Mouse (Mus musculus): ENCODE measurements around the gene Kdm8. TPM values are rescaled to one million over a fixed set of nuclear protein-coding genes. Genes with fewer than 3 reads are reported as not detected.

Kdm8 gene
- polyA plus RNA-seq, 1 experiment from 2014 or later: 14.1 TPM

DNA sequence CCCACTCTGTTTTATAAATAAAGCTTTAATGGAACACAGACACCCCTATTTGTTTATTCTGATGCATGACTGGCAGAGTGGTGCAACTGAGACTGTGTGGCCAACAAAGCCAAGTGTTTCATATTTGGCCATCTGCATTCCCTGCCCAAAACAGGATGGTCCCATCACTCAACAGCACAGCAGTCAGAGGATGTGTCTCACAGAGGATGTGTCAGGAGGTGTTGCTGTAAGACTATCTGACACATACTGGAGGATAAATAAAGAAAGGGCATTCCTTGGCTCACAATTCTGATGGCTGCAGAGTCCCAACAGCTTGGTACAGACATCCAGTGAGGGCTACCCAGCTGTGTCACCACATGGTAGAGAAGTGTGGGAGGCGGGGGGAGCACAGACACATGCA is 6.2 kb downstream of the Kdm8 start:
- H3K27ac ChIP-seq (ENCODE audit: low read length): no peak overlapping the region

DNA sequence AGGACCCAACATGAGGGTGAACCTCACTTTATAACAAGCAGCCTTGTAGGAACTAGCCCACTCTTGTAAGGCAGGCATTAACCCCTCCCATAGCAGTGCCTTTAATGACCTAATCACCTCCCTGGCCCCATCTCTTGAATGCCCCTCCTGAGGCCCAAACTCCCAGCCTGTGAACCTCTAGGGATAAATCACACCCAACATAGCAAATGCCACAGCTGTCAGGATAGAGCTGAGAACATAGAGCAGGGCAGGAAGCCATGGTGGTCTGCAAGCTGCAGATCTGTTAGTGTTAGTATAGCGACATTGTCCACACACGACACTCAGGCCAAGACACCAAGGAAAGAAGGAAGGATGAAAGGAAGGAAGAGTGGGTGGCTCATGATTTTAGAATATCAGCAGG is 6.6 kb downstream of the Kdm8 start:
- Histone ChIP-seq H3K27ac (ENCODE audit: low read length) (no peak overlapping the region), H3K9ac (replicated peaks; ENCODE audit: low read length) (no peak overlapping the region), H3K9me3 (ENCODE audit: low read length) (no peaks in the 10 kb centered on the region), H3K4me1 (ENCODE audit: insufficient read depth, low read length) (no peaks in the 10 kb centered on the region), H3K27me3 (ENCODE audit: insufficient read depth, low read length) (no peaks in the 10 kb centered on the region), H3K4me2 (replicated peaks; ENCODE audit: low read depth, low read length) (no peak overlapping the region), H3K36me3 (ENCODE audit: insufficient read depth, low read length) (peaks cover 4% of the 10 kb centered on the region; the same call in 1 of the 2 replicates), H3K4me3 (ENCODE audit: low read length) (no peak overlapping the region)
- 68% methylated on average over 2 of the region's 2 CpGs for WGBS
- ATAC-seq (ENCODE audit: low FRiP score, low TSS enrichment): no peak

More for the DNA sequence above, 6.2 kb downstream of the Kdm8 start:
- no peak overlapping the region for H3K9ac ChIP-seq (replicated peaks; ENCODE audit: low read length)
- no peak for ATAC-seq (ENCODE audit: low FRiP score, low TSS enrichment)
- H3K4me2 ChIP-seq (replicated peaks; ENCODE audit: low read depth, low read length): no peak overlapping the region
- H3K4me1 ChIP-seq (ENCODE audit: insufficient read depth, low read length): peaks cover 1% of the 10 kb centered on the region
- no peak overlapping the region for H3K4me3 ChIP-seq (ENCODE audit: low read length)
- 86% methylated on average over 1 of the region's 1 CpGs for WGBS
- H3K9me3 ChIP-seq (ENCODE audit: low read length): no peaks in the 10 kb centered on the region
- no peaks in the 10 kb centered on the region for H3K27me3 ChIP-seq (ENCODE audit: insufficient read depth, low read length)
- peaks cover 4% of the 10 kb centered on the region; the same call in 1 of the 2 replicates for H3K36me3 ChIP-seq (ENCODE audit: insufficient read depth, low read length)

- WGBS: 97% methylated on average over 4 of the region's 4 CpGs
Observed at GRCm38 (mm10) chr7:125453671-125454070, 9.2 kb downstream of the Kdm8 start.

GRCm38 (mm10) chr7:125462200-125462599 is 17.7 kb downstream of the Kdm8 start:
- peaks cover 20% of the 10 kb centered on the region for H3K36me3 ChIP-seq (ENCODE audit: insufficient read depth, low read length)
- H3K4me3 ChIP-seq (ENCODE audit: low read length): no peak overlapping the region
- H3K27ac ChIP-seq (ENCODE audit: low read length): no peak overlapping the region
- H3K4me1 ChIP-seq (ENCODE audit: insufficient read depth, low read length): no peaks in the 10 kb centered on the region
- no peak for ATAC-seq (ENCODE audit: low FRiP score, low TSS enrichment)
- no peaks in the 10 kb centered on the region for H3K27me3 ChIP-seq (ENCODE audit: insufficient read depth, low read length)
- no peak overlapping the region for H3K4me2 ChIP-seq (replicated peaks; ENCODE audit: low read depth, low read length)
- H3K9ac ChIP-seq (replicated peaks; ENCODE audit: low read length): no peak overlapping the region
- H3K9me3 ChIP-seq (ENCODE audit: low read length): no peaks in the 10 kb centered on the region
- WGBS: 47% methylated on average over 2 of the region's 2 CpGs

More at GRCm38 (mm10) chr7:125453671-125454070, 9.2 kb downstream of the Kdm8 start:
- Histone ChIP-seq H3K4me2 (replicated peaks; ENCODE audit: low read depth, low read length) (no peak overlapping the region), H3K36me3 (ENCODE audit: insufficient read depth, low read length) (peaks cover 11% of the 10 kb centered on the region), H3K9ac (replicated peaks; ENCODE audit: low read length) (no peak overlapping the region), H3K4me1 (ENCODE audit: insufficient read depth, low read length) (no peaks in the 10 kb centered on the region), H3K27me3 (ENCODE audit: insufficient read depth, low read length) (no peaks in the 10 kb centered on the region), H3K27ac (ENCODE audit: low read length) (no peak overlapping the region), H3K9me3 (ENCODE audit: low read length) (no peaks in the 10 kb centered on the region), H3K4me3 (ENCODE audit: low read length) (no peak overlapping the region)
- ATAC-seq (ENCODE audit: low FRiP score, low TSS enrichment): no peak

GRCm38 (mm10) chr7:125469937-125470336 is 25.5 kb downstream of the Kdm8 start:
- Histone ChIP-seq H3K27ac (ENCODE audit: low read length) (no peak overlapping the region), H3K9me3 (ENCODE audit: low read length) (no peaks in the 10 kb centered on the region), H3K4me1 (ENCODE audit: insufficient read depth, low read length) (peaks cover 12% of the 10 kb centered on the region), H3K27me3 (ENCODE audit: insufficient read depth, low read length) (no peaks in the 10 kb centered on the region), H3K9ac (replicated peaks; ENCODE audit: low read length) (no peak overlapping the region), H3K4me2 (replicated peaks; ENCODE audit: low read depth, low read length) (no peak overlapping the region), H3K4me3 (ENCODE audit: low read length) (no peak overlapping the region), H3K36me3 (ENCODE audit: insufficient read depth, low read length) (peaks cover 46% of the 10 kb centered on the region)
- WGBS: 21% methylated on average over 5 of the region's 5 CpGs
- ATAC-seq (ENCODE audit: low FRiP score, low TSS enrichment): peak; percentile 7; the same call in 1 of the 2 replicates

DNA sequence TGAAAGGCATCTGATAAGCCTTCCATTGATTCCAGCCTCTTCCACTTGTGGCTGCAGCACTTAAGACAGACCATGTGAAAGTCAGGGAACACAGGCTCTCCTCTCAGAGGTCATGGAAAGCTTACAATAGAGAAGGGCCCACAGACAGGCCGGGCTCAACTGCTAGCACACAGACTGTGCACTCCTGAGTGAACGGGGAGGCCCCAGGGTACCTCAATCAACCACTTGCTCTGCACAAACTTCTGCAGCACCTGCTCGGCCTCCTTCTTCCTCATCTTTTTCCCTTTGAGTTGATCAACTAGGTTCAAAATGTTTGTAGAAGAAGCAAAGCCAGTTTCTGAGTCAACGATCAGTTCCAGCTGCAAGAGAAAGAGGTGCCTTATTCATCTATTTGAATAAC is 26.4 kb downstream of the Kdm8 start:
- no peak for ATAC-seq (ENCODE audit: low FRiP score, low TSS enrichment)
- Histone ChIP-seq H3K4me2 (replicated peaks; ENCODE audit: low read depth, low read length) (no peak overlapping the region), H3K4me3 (ENCODE audit: low read length) (no peak overlapping the region), H3K36me3 (ENCODE audit: insufficient read depth, low read length) (peaks cover 41% of the 10 kb centered on the region), H3K27me3 (ENCODE audit: insufficient read depth, low read length) (no peaks in the 10 kb centered on the region), H3K9me3 (ENCODE audit: low read length) (no peaks in the 10 kb centered on the region), H3K9ac (replicated peaks; ENCODE audit: low read length) (no peak overlapping the region), H3K27ac (ENCODE audit: low read length) (no peak overlapping the region), H3K4me1 (ENCODE audit: insufficient read depth, low read length) (peaks cover 21% of the 10 kb centered on the region)
- WGBS: 95% methylated on average over 4 of the region's 4 CpGs

DNA sequence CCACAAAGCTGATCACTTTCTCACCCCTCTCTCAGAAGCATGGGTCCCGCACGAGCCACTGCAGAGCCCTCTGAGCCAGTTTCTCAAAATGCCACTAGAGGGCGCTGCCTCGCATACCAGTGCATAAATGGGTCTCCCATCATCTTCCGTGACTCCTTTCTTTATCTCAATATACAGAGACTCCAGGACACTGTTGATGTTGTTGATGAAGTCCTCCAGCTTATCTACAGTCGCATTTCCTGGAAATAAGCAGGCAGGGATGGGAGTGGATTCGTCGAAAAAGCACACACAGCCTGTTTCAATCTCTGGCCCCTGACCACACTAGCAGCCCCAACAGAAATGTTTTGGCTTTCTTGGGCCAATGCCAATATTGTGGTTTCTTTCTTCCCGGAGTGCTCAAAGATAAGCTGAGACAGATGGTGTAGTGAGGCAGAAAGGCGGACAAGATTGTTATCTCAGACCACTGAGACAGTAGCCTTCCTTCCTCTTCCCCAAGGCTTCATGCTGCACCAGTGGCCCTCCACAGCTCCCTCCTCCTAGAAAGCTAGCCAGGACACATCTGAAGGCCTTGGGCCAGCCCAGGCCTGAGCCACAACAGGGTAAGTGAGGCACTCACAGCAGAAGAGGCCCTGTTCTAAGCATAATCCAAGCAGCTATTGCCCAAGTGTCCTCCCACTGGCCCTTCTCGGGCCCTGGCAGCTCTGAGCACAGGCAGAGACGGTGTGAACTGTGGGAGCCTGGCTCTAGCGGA is 27.7 kb downstream of the Kdm8 start:
- Histone ChIP-seq H3K4me2 (replicated peaks; ENCODE audit: low read depth, low read length) (no peak overlapping the region), H3K9ac (replicated peaks; ENCODE audit: low read length) (peak overlapping the region; percentile 1; the same call in 1 of the 2 replicates), H3K27me3 (ENCODE audit: insufficient read depth, low read length) (no peaks in the 10 kb centered on the region), H3K27ac (ENCODE audit: low read length) (peak overlapping the region; percentile 90), H3K36me3 (ENCODE audit: insufficient read depth, low read length) (peaks cover 29% of the 10 kb centered on the region), H3K4me1 (ENCODE audit: insufficient read depth, low read length) (peaks cover 33% of the 10 kb centered on the region), H3K9me3 (ENCODE audit: low read length) (no peaks in the 10 kb centered on the region), H3K4me3 (ENCODE audit: low read length) (no peak overlapping the region)
- ATAC-seq (ENCODE audit: low FRiP score, low TSS enrichment): peak; percentile 76
- whole genome bisulfite sequencing: 28% methylated on average over 13 of the region's 13 CpGs

- no peak overlapping the region for H3K4me2 ChIP-seq (replicated peaks; ENCODE audit: low read depth, low read length)
- WGBS: 84% methylated on average over 4 of the region's 4 CpGs
- H3K9ac ChIP-seq (replicated peaks; ENCODE audit: low read length): no peak overlapping the region
- peaks cover 11% of the 10 kb centered on the region for H3K36me3 ChIP-seq (ENCODE audit: insufficient read depth, low read length)
- H3K27ac ChIP-seq (ENCODE audit: low read length): no peak overlapping the region
- no peaks in the 10 kb centered on the region for H3K27me3 ChIP-seq (ENCODE audit: insufficient read depth, low read length)
- no peak for ATAC-seq (ENCODE audit: low FRiP score, low TSS enrichment)
- H3K9me3 ChIP-seq (ENCODE audit: low read length): no peaks in the 10 kb centered on the region
- H3K4me1 ChIP-seq (ENCODE audit: insufficient read depth, low read length): peaks cover 40% of the 10 kb centered on the region
- H3K4me3 ChIP-seq (ENCODE audit: low read length): no peak overlapping the region
Observed at GRCm38 (mm10) chr7:125474535-125474934, 30.1 kb downstream of the Kdm8 start.

DNA sequence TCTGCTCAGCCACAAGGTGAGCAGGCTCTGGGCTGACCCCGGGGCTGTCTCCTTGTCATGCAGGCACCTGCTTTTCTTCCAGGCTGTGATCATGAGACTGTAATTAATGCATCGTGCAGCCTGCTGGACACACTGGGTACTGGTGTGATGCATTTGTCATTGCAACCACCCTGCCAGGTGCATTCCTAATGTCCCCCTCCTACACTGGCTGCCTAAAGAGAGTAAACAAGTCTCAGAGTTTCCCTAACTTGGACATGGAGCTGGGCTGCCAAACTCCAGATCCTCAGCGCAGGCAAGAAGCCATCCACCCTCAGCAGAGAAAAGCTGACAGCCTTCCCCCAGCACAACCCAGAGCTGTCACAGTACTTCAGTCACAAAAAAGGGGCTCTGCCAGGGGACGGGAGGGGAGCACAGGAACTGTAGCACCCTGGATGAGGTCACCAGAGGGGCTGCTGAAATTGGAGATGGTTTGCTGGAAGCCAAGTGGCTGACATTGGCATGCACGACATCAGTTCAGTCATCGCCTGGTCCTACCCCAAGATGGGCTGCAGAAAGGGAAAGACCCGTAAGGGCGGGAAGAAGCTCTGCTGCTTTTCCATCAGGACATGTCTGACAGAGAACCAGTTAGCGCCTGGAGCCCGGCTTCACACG is 31.2 kb downstream of the Kdm8 start:
- H3K27me3 ChIP-seq (ENCODE audit: insufficient read depth, low read length): no peaks in the 10 kb centered on the region
- peaks cover 13% of the 10 kb centered on the region for H3K36me3 ChIP-seq (ENCODE audit: insufficient read depth, low read length)
- no peak overlapping the region for H3K4me3 ChIP-seq (ENCODE audit: low read length)
- H3K9ac ChIP-seq (replicated peaks; ENCODE audit: low read length): 0 out of 2 replicates have a peak overlapping the region, but pooled peaks have one; percentile 11
- WGBS: 37% methylated on average over 11 of the region's 11 CpGs
- ATAC-seq (ENCODE audit: low FRiP score, low TSS enrichment): no peak
- peak overlapping the region; percentile 77 for H3K27ac ChIP-seq (ENCODE audit: low read length)
- H3K4me2 ChIP-seq (replicated peaks; ENCODE audit: low read depth, low read length): no peak overlapping the region
- H3K9me3 ChIP-seq (ENCODE audit: low read length): no peaks in the 10 kb centered on the region
- peaks cover 40% of the 10 kb centered on the region for H3K4me1 ChIP-seq (ENCODE audit: insufficient read depth, low read length)
